Mouse (Mus musculus) CD4-positive helper T cell, adult 2 months (primary cell): ENCODE data around the gene Olfr983.

Experiments
- DNase-seq: peaks from one replicate; pipeline ENCODE4 v3.0.0-alpha.2; 2012; ENCODE audit warnings: low read depth, missing footprints, low spot score

Gene Olfr983

DNA sequence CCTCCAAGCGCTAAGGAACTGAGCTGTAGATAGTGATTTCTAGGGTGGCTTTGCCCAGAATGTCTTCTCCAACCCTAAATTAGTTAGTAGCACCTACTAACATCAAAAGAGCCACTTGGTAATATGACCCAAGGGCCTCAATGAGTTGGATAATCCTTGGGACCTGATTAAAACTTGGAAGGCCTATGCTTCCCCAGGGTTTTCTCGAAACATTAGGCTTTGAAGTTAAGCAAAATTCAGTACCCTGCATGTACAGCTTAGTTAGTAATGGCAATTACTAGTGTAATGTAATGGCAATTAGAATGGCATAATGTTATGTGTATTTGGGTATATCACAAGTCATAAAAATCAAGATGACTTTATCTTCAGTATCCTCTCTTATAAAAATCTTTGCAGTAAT, at the start of gene Olfr983:
Gene Olfr983, minus strand, starts transcription at position 101 of the 400 bp plus-strand sequence.
- no peak for DNase-seq

DNA sequence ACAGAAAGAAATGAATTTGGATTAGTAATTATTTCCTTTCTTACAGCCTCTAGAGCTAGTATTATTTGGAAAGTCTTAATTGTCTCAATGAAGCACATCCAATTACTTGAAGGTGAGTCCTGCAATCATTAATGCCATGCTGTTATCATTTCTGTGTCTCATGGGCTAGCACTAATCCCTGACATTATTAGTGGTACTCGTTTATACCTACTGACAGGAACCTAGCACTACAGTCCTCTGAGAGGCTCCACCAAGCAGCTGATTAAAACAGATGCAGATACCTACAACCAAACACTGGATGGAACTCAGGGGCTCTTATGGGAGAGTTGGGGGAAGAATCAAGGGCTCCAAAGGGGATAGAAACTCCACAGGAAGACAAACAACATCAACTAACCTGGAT, 48.1 kb upstream of the Olfr983 start:
- DNase-seq, result no peak

DNA sequence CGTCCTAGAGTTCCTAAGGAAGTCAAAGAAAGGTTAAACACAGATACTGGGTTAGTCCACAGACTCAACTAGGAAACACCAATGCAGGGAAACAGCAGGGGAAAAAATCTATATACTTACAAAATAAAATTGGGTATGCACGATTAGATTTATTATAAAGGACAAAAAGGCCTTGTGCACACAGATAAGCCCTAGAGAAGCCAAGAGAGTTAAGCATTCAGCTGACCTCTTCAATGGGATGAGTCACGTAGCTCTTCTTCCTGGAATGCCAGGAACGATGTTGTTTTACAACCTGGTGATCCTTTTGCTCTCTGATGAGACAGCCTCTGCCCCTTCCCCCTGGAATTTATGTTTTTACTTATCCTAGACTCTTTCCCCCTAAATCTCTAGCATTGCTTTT, 46.1 kb upstream of the Olfr983 start:
- no peak for DNase-seq

DNA sequence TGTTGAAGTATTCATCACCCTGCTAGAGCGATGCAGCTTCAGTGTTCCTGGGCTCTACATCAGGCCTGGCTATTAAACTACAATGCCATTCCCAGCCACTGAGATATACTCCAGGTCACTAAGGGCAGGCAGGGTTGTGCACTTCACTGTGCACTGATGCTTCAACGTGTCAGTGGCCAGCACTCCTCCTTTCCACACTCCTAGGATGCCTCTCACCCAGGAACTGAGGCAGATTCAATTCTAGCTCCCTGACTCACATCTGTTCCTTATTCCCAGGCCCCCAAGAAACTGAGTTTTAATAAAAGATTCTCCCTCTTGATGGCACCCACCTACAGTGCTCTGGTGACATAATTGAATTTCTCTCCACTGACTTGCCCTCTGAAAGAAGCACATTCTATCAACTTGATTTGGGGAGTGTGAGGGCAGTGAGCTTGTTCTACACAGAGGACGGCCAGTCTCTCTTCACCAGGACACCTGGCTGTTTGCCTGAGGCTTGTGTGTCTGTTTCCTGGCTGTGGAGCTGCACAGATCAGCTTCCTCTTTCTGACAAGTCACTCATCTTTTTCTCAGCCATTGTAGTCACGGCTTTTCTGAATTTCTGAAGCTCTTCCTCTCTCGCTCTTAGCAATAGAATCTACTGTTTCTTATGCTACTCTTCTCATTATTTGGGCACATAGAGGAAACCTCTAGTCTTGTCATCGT, 43.7 kb upstream of the Olfr983 start:
- no peak for DNase-seq

DNA sequence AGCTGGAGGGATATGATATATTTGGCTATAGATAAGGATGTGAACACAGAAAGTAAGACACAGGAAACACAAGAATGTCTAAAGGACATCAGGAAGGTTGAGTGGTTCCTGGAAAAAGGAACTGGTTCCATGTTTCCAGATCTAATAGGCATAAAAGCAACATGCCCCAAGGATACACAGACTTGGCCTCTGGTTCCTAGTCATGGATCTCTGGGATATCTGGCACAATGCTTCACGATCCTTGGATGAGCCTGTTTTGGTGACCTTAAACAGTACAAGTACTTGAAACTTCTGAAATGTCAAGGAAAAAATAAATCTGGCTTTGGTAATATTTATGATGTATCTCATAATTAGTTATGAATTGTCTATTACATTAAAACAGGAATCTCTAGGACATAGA, 37.2 kb upstream of the Olfr983 start:
- DNase-seq, result no peak

DNA sequence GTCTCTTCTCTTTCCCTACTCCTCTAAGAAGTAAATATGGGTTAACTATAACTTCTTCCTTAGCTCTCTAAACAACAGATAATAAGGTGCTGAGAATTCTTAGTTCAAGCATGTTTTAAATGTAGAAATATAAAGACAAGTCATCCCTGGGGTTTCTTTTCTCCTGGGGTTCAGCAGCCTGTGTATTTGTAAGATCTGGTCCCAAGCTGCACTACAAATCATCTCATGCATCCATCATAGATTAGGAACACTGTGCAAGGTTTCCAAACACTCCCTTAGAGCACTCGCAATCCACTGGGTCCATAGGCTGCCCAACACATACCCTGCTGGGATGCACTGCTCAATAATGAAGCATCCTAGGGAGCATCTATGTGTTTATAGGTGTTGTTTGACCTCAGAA, 36.7 kb upstream of the Olfr983 start, which contains the start of gene Olfr985:
Gene Olfr985, minus strand, starts transcription at position 101 of the 400 bp plus-strand sequence.
- no peak for DNase-seq

DNA sequence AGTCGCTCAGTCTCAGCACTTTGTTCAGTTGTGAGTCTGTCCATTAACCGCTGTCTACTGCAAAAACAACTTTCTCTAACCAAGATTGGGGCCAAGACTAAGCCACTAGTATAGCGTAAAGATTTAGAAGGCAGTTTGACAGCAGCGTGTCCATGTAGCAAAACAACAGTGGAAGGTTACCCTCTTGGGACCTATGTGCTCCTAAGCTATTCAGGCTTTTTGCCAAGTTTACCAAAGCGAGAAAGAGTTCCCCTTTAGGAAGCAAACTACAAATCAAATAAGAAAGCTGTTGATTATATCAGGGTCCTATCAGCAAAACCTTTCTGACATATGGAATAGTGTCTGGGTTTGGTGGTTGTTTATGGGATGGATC, 23.9 kb upstream of the Olfr983 start:
- no peak for DNase-seq

DNA sequence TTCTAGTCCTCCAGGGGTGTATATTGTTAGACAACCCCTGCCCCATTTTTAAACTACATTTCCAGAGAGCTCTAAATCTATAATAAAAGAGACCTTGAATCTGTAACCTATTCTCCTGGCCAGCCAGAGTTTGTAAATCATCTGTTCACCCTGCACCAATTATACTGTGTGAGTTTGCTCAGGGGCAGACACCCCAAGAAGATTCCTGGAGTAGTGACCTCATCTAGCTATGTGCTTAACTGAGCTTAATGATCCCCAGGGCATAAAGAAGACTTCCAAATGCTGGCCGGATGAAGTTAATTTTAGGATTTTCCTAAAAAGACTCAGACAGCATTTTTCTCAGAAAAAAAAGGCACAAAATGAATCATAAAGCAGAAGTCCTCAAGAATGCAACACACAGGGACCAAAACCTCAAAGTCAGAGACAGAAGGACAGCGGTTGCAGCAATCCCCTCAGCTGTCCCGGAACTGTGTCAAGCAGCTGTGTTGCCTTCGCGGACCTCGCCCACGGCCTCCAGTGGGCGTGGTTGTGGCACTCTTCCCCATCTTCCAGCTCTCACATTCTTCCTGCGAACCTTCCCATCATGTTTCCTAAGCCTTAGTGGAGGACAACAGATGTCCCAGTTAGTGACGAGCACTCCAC, 23.4 kb upstream of the Olfr983 start:
- no peak for DNase-seq

DNA sequence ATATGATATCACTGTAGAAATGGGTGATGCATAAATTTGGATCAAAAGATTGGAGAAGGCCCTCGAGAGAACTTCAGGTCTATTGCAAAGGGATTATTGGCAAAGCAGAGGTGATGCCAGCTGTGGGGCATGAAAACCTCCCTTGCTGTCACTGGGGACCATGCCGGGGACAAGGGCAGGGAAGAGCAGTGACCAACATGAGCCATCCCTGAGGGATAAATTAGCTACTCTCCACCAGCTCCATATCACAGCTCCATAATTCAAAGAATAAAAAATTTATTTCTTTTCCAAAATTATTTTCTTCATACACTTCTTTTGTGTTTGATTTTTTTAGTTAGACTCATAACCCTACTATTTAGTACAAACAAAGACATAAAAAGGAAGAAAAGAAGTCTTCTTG, 20.7 kb upstream of the Olfr983 start, which contains the start of gene Olfr984:
Gene Olfr984, minus strand, starts transcription at position 101 of the 400 bp plus-strand sequence.
- no peak for DNase-seq

DNA sequence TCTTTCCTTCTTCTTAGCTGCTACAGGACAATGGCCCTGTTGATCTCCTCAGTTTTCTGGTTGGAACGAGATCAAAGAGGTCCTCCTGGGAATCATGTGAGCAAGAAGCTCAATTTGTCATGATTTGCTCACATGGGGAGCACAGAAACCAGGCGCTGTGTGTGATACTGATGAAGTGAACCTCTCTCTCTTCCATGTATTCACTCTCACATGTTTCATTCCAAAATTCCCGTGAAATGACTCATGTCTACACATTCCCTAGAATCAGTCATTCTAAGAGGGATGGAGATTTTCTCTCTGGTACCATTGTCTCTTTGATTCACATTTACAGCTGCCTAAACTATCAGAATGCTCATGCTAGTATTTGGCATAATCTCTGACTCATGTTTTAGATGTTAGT, 1.4 kb upstream of the Olfr983 start:
- no peak for DNase-seq

DNA sequence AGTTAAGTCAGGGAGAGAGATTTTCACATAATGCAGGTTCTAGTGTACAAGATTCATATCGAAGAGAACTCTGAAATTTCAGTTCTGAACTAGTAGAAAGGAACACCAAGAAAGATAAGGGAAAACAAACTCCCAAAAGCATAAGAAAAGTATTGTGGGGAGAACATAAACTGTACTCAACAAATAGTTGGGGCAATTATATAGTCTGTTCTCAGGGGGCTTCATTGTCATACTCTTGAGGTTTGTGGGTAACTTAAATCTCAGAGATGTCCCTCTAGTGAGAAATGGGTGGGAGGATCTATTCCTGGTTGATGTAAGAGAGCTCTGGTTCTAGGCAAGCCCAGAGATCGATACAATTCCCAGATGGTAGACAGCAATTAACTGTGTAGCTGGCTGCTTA, 19.9 kb downstream of the Olfr983 start, which contains the start of gene Olfr982:
Gene Olfr982, plus strand, starts transcription at position 301 of the 400 bp plus-strand sequence.
- no peak for DNase-seq

DNA sequence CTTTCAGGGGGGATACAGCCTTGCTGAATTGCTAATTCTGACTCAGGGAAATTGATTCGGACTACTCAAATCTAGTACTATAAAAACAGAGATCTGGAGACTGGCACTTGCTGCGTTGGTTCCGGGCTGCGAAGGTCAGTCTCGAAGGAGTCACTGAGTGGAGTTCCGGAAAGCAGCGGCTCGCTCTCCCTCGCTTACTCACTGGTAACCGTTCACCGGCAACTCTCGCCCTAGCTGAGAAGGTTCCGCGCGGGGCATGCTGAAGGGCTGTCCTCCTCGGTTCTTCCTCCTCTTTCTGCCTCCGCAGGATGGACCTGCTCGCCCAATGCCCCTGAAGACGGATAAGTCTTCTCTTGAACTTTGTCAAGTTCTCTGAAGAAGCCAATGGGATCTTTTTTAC, 43.3 kb downstream of the Olfr983 start:
- DNase-seq, result no peak
